Mouse (Mus musculus) natural killer cell, adult 2 months (primary cell): ENCODE data around the gene Nrde2.

Source experiments
- DNase-seq, 2 experiments: peaks; one replicate each; pipeline ENCODE4 v3.0.0; 2022; ENCODE audit warnings: low spot score in 2 of 2

Nrde2 gene

GRCm38 (mm10) chr12:100124913-100125798 is 34.3 kb downstream of the Nrde2 start:
- no peak for DNase-seq

- no peak for DNase-seq
Measured at GRCm38 (mm10) chr12:100123476-100123875, 36.0 kb downstream of the Nrde2 start.

GRCm38 (mm10) chr12:100122921-100123381 is 36.5 kb downstream of the Nrde2 start:
- no peak for DNase-seq

GRCm38 (mm10) chr12:100115982-100116381 is 43.5 kb downstream of the Nrde2 start:
- DNase-seq, result no peak

GRCm38 (mm10) chr12:100109986-100110696 is 49.3 kb downstream of the Nrde2 start, which contains the start of gene Psmc1:
TSS of gene Psmc1 (plus strand) at chr12:100110154.
- DNase-seq, result peak; percentile 78 to 84

- DNase-seq, result peak; percentile 25 to 55
Measured at GRCm38 (mm10) chr12:100107436-100107835, 52.0 kb downstream of the Nrde2 start.

GRCm38 (mm10) chr12:100106275-100106895 is 53.1 kb downstream of the Nrde2 start:
- peak; percentile 65 to 78 for DNase-seq

- no peak for DNase-seq
Measured at GRCm38 (mm10) chr12:100104530-100104929, 54.9 kb downstream of the Nrde2 start.

GRCm38 (mm10) chr12:100101651-100102050 is 57.8 kb downstream of the Nrde2 start:
- DNase-seq, result no peak

GRCm38 (mm10) chr12:100100707-100101030 is 58.8 kb downstream of the Nrde2 start:
- no peak for DNase-seq

GRCm38 (mm10) chr12:100099971-100100706 is 59.3 kb downstream of the Nrde2 start:
- DNase-seq, result no peak

- no peak for DNase-seq
Measured at GRCm38 (mm10) chr12:100093046-100093445, 66.4 kb downstream of the Nrde2 start.

- no peak for DNase-seq
Measured at GRCm38 (mm10) chr12:100090750-100091149, 68.7 kb downstream of the Nrde2 start.

- no peak for DNase-seq
Measured at GRCm38 (mm10) chr12:100089265-100089664, 70.2 kb downstream of the Nrde2 start.

GRCm38 (mm10) chr12:100088026-100088425 is 71.4 kb downstream of the Nrde2 start:
- no peak for DNase-seq

GRCm38 (mm10) chr12:100079636-100080286 is 79.7 kb downstream of the Nrde2 start:
- no peak for DNase-seq

GRCm38 (mm10) chr12:100075715-100076114 is 83.7 kb downstream of the Nrde2 start:
- no peak for DNase-seq
